Mouse (Mus musculus) liver, embryonic 15.5 days (tissue): ENCODE data around the gene Olfr1148. TPM values are rescaled to one million over a fixed set of nuclear protein-coding genes. Genes with fewer than 3 reads are reported as not detected.

Experiments
- ATAC-seq: fragments of 200-750 bp; cut with Nextera tagmentation; 2 replicates; pipeline ENCODE4 v1.8.0; 2017; ENCODE audit warnings: moderate number of reproducible peaks, mild to moderate bottlenecking, moderate library complexity; ENCODE audit not compliant: insufficient read depth
- H3K27ac ChIP-seq: fragments of 300-500 bp; sonication (generic); replicated peaks from 2 replicates; pipeline ENCODE4 v1.5.1; 2015; ENCODE audit warnings: mild to moderate bottlenecking, inconsistent platforms
- H3K27me3 ChIP-seq: fragments of 300-500 bp; sonication (generic); 2 replicates; pipeline ENCODE4 v1.6.1; 2015; ENCODE audit warnings: mild to moderate bottlenecking, inconsistent platforms
- H3K36me3 ChIP-seq: fragments of 300-500 bp; sonication (generic); replicated peaks from 2 replicates; pipeline ENCODE4 v1.6.1; 2015; ENCODE audit warnings: moderate library complexity, mild to moderate bottlenecking, inconsistent platforms
- H3K4me1 ChIP-seq: fragments of 300-500 bp; sonication (generic); replicated peaks from 2 replicates; pipeline ENCODE4 v1.6.1; 2015; ENCODE audit warnings: inconsistent platforms
- H3K4me2 ChIP-seq: fragments of 300-500 bp; sonication (generic); 2 replicates; pipeline ENCODE4 v1.6.1; 2015; ENCODE audit warnings: moderate library complexity, mild to moderate bottlenecking, inconsistent platforms
- H3K4me3 ChIP-seq: fragments of 300-500 bp; sonication (generic); replicated peaks from 2 replicates; pipeline ENCODE4 v1.5.1; 2015; ENCODE audit warnings: mild to moderate bottlenecking, inconsistent platforms
- H3K9ac ChIP-seq: fragments of 300-500 bp; sonication (generic); 2 replicates; pipeline ENCODE4 v1.6.1; 2015; ENCODE audit warnings: moderate library complexity, mild to moderate bottlenecking, inconsistent platforms
- H3K9me3 ChIP-seq: fragments of 300-500 bp; sonication (generic); replicated peaks from 2 replicates; pipeline ENCODE4 v1.6.1; 2016; ENCODE audit warnings: inconsistent platforms
- WGBS: fragments of 180-500 bp; shearing (Covaris S2); methylation state at CpG from one replicate; pipeline ENCODE4 v1.1.7; 2015; ENCODE audit warnings: mixed read lengths; ENCODE audit not compliant: insufficient replicate concordance; 5-methylcytosine and 5-hydroxymethylcytosine counted together
- polyA plus RNA-seq: library from polyadenylated mRNA; unstranded; fragments of >200 nt; fragmentation: Nextera tagmentation; extraction: Ambion mirVana; gene quantifications from 2 replicates; pipeline ENCODE4 v1.2.1, GENCODE M21; 2015

Olfr1148 gene
- not detected in 2 replicates for polyA plus RNA-seq

DNA sequence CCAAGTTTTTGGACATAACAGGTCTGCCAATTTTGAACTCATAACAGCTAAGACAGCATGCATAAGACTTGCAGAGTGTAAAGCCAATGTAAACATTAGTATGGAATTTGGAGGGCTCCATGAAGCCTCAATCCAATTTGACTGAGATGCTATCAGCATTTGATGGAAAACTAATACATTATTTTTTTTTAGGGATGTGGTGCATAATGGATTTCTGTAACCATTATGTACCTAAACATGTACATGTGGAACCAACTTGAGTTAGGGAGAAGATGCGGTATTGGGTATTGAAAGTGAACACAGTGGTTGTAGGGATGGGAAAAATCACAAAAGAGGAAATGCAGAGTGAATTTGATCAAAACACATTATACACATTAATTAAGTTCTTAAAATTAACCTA, at the start of gene Olfr1148:
Olfr1148 (plus strand) TSS at position 301 of the 400 bp plus-strand sequence.
- Histone ChIP-seq H3K4me1 (no peaks in the 10 kb centered on the region), H3K36me3 (no peaks in the 10 kb centered on the region), H3K27ac (no peak within 1 kb of the TSS), H3K9me3 (no peaks in the 10 kb centered on the region), H3K4me2 (no peak within 1 kb of the TSS), H3K27me3 (no peaks in the 10 kb centered on the region), H3K4me3 (no peak within 1 kb of the TSS), H3K9ac (no peak within 1 kb of the TSS)
- no peak for ATAC-seq
- WGBS, result 62% methylated on average over 1 of the region's 1 CpGs

GRCm38 (mm10) chr2:87800292-87800691, 30.0 kb upstream of the Olfr1148 start, which contains the start of gene Olfr1143:
TSS of gene Olfr1143 (plus strand) at chr2:87800592.
- Histone ChIP-seq H3K9me3 (no peaks in the 10 kb centered on the region), H3K4me1 (no peaks in the 10 kb centered on the region), H3K36me3 (no peaks in the 10 kb centered on the region), H3K9ac (no peak within 1 kb of the TSS), H3K4me3 (no peak within 1 kb of the TSS), H3K27me3 (no peaks in the 10 kb centered on the region), H3K27ac (no peak within 1 kb of the TSS), H3K4me2 (no peak within 1 kb of the TSS)
- ATAC-seq, result no peak

DNA sequence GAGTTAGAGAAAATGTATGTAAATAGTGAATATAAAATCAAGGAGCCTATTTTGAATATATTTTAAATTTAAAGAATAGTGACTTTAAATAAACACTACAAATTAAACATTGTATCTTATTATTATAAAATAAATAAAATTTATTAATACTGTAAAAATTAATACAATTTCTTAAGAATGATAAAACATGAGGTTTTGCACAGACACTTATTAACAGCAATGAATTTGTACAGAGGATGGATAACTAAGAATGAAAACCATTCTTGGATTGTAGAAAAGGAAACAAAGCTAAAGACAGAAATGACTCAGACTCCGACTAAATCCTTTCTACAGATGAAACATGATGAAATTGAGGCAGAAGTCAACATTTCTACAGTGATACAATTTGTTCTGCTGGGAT, 20.8 kb upstream of the Olfr1148 start, which contains the start of gene Olfr1145:
Olfr1145 (plus strand) TSS at position 301 of the 400 bp plus-strand sequence.
- H3K9me3 ChIP-seq, result no peaks in the 10 kb centered on the region
- no peak within 1 kb of the TSS for H3K4me3 ChIP-seq
- H3K4me2 ChIP-seq, result no peak within 1 kb of the TSS
- WGBS, result 41% methylated on average over 1 of the region's 1 CpGs
- no peak within 1 kb of the TSS for H3K27ac ChIP-seq
- no peak for ATAC-seq
- H3K27me3 ChIP-seq, result no peaks in the 10 kb centered on the region
- H3K4me1 ChIP-seq, result no peaks in the 10 kb centered on the region
- no peaks in the 10 kb centered on the region for H3K36me3 ChIP-seq
- H3K9ac ChIP-seq, result no peak within 1 kb of the TSS

DNA sequence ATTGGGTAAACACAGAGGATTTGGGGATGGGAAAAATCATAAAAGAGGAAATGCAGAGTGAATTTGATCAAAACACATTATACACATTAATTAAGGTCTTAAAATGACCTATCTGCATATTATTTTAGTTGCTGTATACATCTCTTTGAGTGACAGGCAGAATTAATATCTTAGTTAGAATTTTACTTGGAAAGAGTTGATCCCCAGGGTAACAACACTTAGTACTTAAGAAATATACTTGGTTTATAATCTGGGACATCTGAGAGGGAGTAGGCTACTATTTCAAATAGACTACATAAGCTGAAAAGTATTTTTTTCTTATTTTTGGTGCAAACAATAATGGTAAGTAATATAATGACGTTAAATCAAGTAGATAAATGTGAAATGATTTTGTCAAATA, 13.4 kb downstream of the Olfr1148 start, which contains the start of gene Olfr1150-ps1:
Olfr1150-ps1 (plus strand) TSS at position 301 of the 400 bp plus-strand sequence.
- no peaks in the 10 kb centered on the region for H3K4me1 ChIP-seq
- no peaks in the 10 kb centered on the region for H3K36me3 ChIP-seq
- H3K9ac ChIP-seq, result no peak within 1 kb of the TSS
- no peaks in the 10 kb centered on the region for H3K27me3 ChIP-seq
- WGBS, result 43% methylated on average over 1 of the region's 1 CpGs
- no peak for ATAC-seq
- H3K4me3 ChIP-seq, result no peak within 1 kb of the TSS
- H3K4me2 ChIP-seq, result no peak within 1 kb of the TSS
- H3K9me3 ChIP-seq, result no peaks in the 10 kb centered on the region
- no peak within 1 kb of the TSS for H3K27ac ChIP-seq

DNA sequence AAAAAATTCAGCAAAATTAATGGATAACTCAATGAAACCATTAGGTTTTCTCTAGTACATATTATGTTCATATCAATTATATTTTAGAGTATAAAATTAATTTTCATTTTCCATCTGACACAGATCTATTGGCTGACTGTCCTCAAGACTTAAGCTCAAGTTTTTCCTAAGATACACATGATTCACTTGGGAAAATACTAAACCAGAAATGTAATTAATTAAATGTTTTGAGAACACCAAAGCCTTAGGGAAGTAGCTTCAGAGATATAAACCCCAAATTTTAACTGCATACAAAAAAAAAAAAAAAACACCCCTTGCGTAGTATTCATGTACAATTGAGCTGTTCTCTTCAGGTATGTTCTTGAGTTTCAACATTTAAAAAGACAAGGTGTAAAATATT, 25.2 kb downstream of the Olfr1148 start, which contains the start of gene Olfr1151:
Olfr1151 (plus strand) TSS at position 301 of the 400 bp plus-strand sequence.
- Histone ChIP-seq H3K36me3 (no peaks in the 10 kb centered on the region), H3K27ac (no peak within 1 kb of the TSS), H3K4me3 (no peak within 1 kb of the TSS), H3K9ac (no peak within 1 kb of the TSS), H3K4me2 (no peak within 1 kb of the TSS), H3K27me3 (no peaks in the 10 kb centered on the region), H3K9me3 (no peaks in the 10 kb centered on the region), H3K4me1 (no peaks in the 10 kb centered on the region)
- 71% methylated on average over 1 of the region's 1 CpGs for WGBS
- no peak for ATAC-seq

DNA sequence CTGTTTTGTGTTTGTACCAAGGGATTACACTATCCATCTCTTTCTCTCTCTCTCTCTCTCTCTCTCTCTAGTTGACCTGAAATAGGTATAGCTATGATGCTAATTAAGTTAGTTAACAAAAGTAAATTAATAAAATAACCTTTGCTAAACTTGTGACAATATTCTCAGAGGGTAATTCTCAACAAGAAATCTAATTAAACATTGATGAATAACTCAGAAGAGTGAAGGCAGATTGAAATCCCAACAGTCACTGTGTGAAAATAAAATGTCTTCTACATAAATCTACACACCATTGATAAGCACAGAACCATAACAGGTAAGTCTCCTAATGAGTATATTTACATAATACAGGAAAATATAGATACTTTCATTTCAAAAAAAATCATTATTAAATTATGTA, 35.9 kb downstream of the Olfr1148 start, which contains the start of gene Olfr1152:
Olfr1152 (plus strand) TSS at position 301 of the 400 bp plus-strand sequence.
- no peaks in the 10 kb centered on the region for H3K4me1 ChIP-seq
- H3K27me3 ChIP-seq, result no peaks in the 10 kb centered on the region
- no peaks in the 10 kb centered on the region for H3K36me3 ChIP-seq
- H3K9me3 ChIP-seq, result no peaks in the 10 kb centered on the region
- no peak for ATAC-seq
- no peak within 1 kb of the TSS for H3K4me2 ChIP-seq
- H3K27ac ChIP-seq, result no peak within 1 kb of the TSS
- no peak within 1 kb of the TSS for H3K4me3 ChIP-seq
- no peak within 1 kb of the TSS for H3K9ac ChIP-seq

Other genes starting within 250 kb of the Olfr1148 start
- gene Olfr1130, start 224.3 kb upstream of the Olfr1148 start, polyA plus RNA-seq, result not detected in 2 replicates
- gene Olfr1131, start 203.4 kb upstream of the Olfr1148 start, polyA plus RNA-seq, result not detected in 2 replicates
- gene Olfr1132, start 193.0 kb upstream of the Olfr1148 start, polyA plus RNA-seq, result not detected in 2 replicates
- not detected in 2 replicates for gene Olfr1133, start 183.2 kb upstream of the Olfr1148 start, polyA plus RNA-seq
- not detected in 2 replicates for gene Olfr1134, start 172.1 kb upstream of the Olfr1148 start, polyA plus RNA-seq
- gene Olfr1135, start 156.9 kb upstream of the Olfr1148 start, polyA plus RNA-seq, result not detected in 2 replicates
- gene Olfr1136, start 136.6 kb upstream of the Olfr1148 start, polyA plus RNA-seq, result not detected in 2 replicates
- not detected in 2 replicates for gene Olfr1137, start 117.4 kb upstream of the Olfr1148 start, polyA plus RNA-seq
- not detected in 2 replicates for gene Olfr1138, start 90.6 kb upstream of the Olfr1148 start, polyA plus RNA-seq
- gene Olfr1140, start 86.8 kb upstream of the Olfr1148 start, polyA plus RNA-seq, result not detected in 2 replicates
- not detected in 2 replicates for gene Olfr1141, start 76.5 kb upstream of the Olfr1148 start, polyA plus RNA-seq
- not detected in 2 replicates for gene Olfr152, start 51.0 kb upstream of the Olfr1148 start, polyA plus RNA-seq
- not detected in 2 replicates for gene Olfr1143, start 29.9 kb upstream of the Olfr1148 start, polyA plus RNA-seq
- gene Olfr1145, start 20.7 kb upstream of the Olfr1148 start, polyA plus RNA-seq, result not detected in 2 replicates
- not detected in 2 replicates for gene Olfr1150-ps1, start 13.5 kb downstream of the Olfr1148 start, polyA plus RNA-seq
- gene Olfr1151, start 25.3 kb downstream of the Olfr1148 start, polyA plus RNA-seq, result not detected in 2 replicates
- gene Olfr1152, start 36.0 kb downstream of the Olfr1148 start, polyA plus RNA-seq, result not detected in 2 replicates
- gene Olfr1153, start 64.4 kb downstream of the Olfr1148 start, polyA plus RNA-seq, result not detected in 2 replicates
- not detected in 2 replicates for gene Olfr1154, start 74.6 kb downstream of the Olfr1148 start, polyA plus RNA-seq
- gene Olfr1155, start 114.6 kb downstream of the Olfr1148 start, polyA plus RNA-seq, result not detected in 2 replicates
- gene Olfr1156, start 122.6 kb downstream of the Olfr1148 start, polyA plus RNA-seq, result not detected in 2 replicates
- not detected in 2 replicates for gene Olfr1157, start 137.8 kb downstream of the Olfr1148 start, polyA plus RNA-seq
- gene Olfr74, start 144.1 kb downstream of the Olfr1148 start, polyA plus RNA-seq, result not detected in 2 replicates
- gene Olfr1158, start 159.6 kb downstream of the Olfr1148 start, polyA plus RNA-seq, result not detected in 2 replicates
- not detected in 2 replicates for gene Olfr1160, start 177.7 kb downstream of the Olfr1148 start, polyA plus RNA-seq
- not detected in 2 replicates for gene Olfr1161, start 192.2 kb downstream of the Olfr1148 start, polyA plus RNA-seq
- not detected in 2 replicates for gene Olfr73, start 207.2 kb downstream of the Olfr1148 start, polyA plus RNA-seq
- gene Olfr1162, start 220.6 kb downstream of the Olfr1148 start, polyA plus RNA-seq, result not detected in 2 replicates
- not detected in 2 replicates for gene Olfr1163, start 241.3 kb downstream of the Olfr1148 start, polyA plus RNA-seq